Mouse (Mus musculus) heart, postnatal 0 days (tissue): Measurements from ENCODE around the gene Mgrn1. TPM values are rescaled to one million over a fixed set of nuclear protein-coding genes. Genes with fewer than 3 reads are reported as not detected.

Experiments
- ATAC-seq: fragments of 200-750 bp; cut with Nextera tagmentation; 2 replicates; pipeline ENCODE4 v1.8.0; 2017; ENCODE audit warnings: low read depth, moderate number of reproducible peaks, moderate library complexity; ENCODE audit not compliant: insufficient read depth
- DNase-seq: peaks from one replicate; pipeline ENCODE4 v3.0.0-alpha.2; 2016; ENCODE audit warnings: low spot score
- H3K27ac ChIP-seq: fragments of 300-500 bp; sonication (generic); 2 replicates; pipeline ENCODE4 v1.5.1; 2014; ENCODE audit warnings: low read depth, mild to moderate bottlenecking
- H3K27me3 ChIP-seq: fragments of 300-500 bp; sonication (generic); 2 replicates; pipeline ENCODE4 v1.6.1; 2014; ENCODE audit warnings: low read length, mixed read lengths; ENCODE audit not compliant: control insufficient read depth, insufficient read depth
- H3K36me3 ChIP-seq: fragments of 300-500 bp; sonication (generic); replicated peaks from 2 replicates; pipeline ENCODE4 v1.6.1; 2014; ENCODE audit warnings: low read length, mixed read lengths; ENCODE audit not compliant: control insufficient read depth, insufficient read depth
- H3K4me1 ChIP-seq: fragments of 300-500 bp; sonication (generic); 2 replicates; pipeline ENCODE4 v1.6.1; 2014; ENCODE audit warnings: antibody characterized with exemption; ENCODE audit not compliant: control insufficient read depth, insufficient read depth
- H3K4me2 ChIP-seq: fragments of 300-500 bp; sonication (generic); 2 replicates; pipeline ENCODE4 v1.6.1; 2014; ENCODE audit warnings: low read depth, mild to moderate bottlenecking, low read length, moderate library complexity
- H3K4me3 ChIP-seq: fragments of 300-500 bp; sonication (generic); 2 replicates; pipeline ENCODE4 v1.5.1; 2014; ENCODE audit warnings: low read depth, low read length
- H3K9ac ChIP-seq: fragments of 300-500 bp; sonication (generic); replicated peaks from 2 replicates; pipeline ENCODE4 v1.6.1; 2014; ENCODE audit warnings: low read depth, low read length, mixed read lengths
- H3K9me3 ChIP-seq: fragments of 300-500 bp; sonication (generic); replicated peaks from 2 replicates; pipeline ENCODE4 v1.6.1; 2016; ENCODE audit warnings: low read length; ENCODE audit not compliant: control insufficient read depth
- CTCF ChIP-seq: IDR thresholded peaks from 2 replicates; pipeline ENCODE4 v1.5.1; 2016; ENCODE audit warnings: antibody characterized with exemption, control low read depth, low read depth
- EP300 ChIP-seq: IDR thresholded peaks from 2 replicates; pipeline ENCODE4 v1.6.1; 2016; ENCODE audit warnings: antibody characterized with exemption, low read depth
- WGBS: fragments of 180-500 bp; shearing (Covaris S2); extraction: QIAGEN DNeasy Blood & Tissue Kit; methylation state at CpG from one replicate; pipeline ENCODE4 v1.1.7; 2014; 5-methylcytosine and 5-hydroxymethylcytosine counted together
- polyA plus RNA-seq: library from polyadenylated mRNA; unstranded; fragments of >200 nt; fragmentation: Nextera tagmentation; extraction: Ambion mirVana; gene quantifications from 2 replicates; pipeline ENCODE4 v1.2.1, GENCODE M21; 2015
- total RNA-seq: library from RNA; depleted of rRNA; stranded (reverse); fragments of >200 nt; gene quantifications from 2 replicates; pipeline ENCODE4 v1.2.3, GENCODE M21; 2014; ENCODE audit warnings: low replicate concordance

Gene Mgrn1
- total and polyA plus RNA-seq, 2 experiments from 2014 or later, result 159 to 223 TPM

DNA sequence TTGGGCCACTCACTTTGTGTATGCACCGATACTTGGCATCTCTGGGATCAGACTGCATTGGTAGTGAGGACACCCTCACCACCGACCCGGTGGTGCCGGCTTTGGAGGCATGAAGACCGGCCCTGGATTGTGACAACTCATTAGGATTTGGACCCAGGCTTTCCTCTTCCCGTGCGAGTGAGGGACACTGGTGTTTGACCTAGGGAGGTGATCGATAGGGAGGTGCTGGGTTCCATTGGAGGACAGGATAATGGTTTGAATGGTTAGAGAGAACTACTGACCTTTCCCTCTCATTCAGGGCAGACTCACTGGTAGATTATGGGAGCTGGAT, 606 bp downstream of the Mgrn1 start:
- Histone ChIP-seq H3K27me3 (no peaks in the 10 kb centered on the region), H3K9me3 (no peaks in the 10 kb centered on the region)
- 3% methylated on average over 8 of the region's 8 CpGs for WGBS

DNA sequence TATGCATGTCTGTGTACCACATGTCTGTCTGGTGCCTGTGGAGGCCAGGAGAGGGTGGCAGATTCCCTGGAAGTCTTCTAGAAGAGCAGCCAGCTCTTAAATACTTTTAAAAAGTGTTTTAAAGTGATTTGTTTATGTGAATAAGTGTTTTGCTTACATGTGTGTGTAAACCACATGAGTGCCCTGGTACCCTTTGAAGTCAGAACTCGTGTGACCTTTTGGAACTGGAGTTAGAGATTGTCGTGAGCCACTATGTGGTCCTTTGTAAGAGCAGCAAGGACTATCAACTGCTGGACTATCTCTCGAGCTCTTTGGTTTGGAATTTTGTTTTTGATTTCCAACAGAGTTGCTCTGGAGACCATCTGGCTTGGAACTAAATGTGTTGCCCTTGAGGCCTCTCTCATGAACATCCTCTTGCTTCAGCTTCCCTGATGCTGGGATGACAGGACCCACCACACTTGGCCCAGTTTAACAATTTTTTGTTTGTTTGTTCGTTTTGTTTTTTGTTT, 4.2 kb downstream of the Mgrn1 start:
- no peak overlapping the region for H3K4me3 ChIP-seq
- no peaks in the 10 kb centered on the region for H3K36me3 ChIP-seq
- no peaks in the 10 kb centered on the region for H3K9me3 ChIP-seq
- H3K9ac ChIP-seq, result no peak overlapping the region
- 29% methylated on average over 4 of the region's 4 CpGs for WGBS
- peak overlapping the region; percentile 90 for H3K27ac ChIP-seq
- H3K4me1 ChIP-seq, result peaks cover 52% of the 10 kb centered on the region
- H3K27me3 ChIP-seq, result no peaks in the 10 kb centered on the region
- DNase-seq (peak; percentile 78), ATAC-seq (peak; percentile 52)
- peak overlapping the region; percentile 10; the same call in 1 of the 2 replicates for H3K4me2 ChIP-seq
- TF ChIP-seq EP300 (0 out of 2 replicates have a peak, but pooled peaks have one; percentile 44), CTCF (no peak)

More for the DNA sequence above, 606 bp downstream of the Mgrn1 start:
- TF ChIP-seq EP300 (no peak), CTCF (no peak)
- H3K4me1 ChIP-seq, result peaks cover 40% of the 10 kb centered on the region
- H3K4me2 ChIP-seq, result peak overlapping the region; percentile 66
- no peaks in the 10 kb centered on the region for H3K36me3 ChIP-seq
- no peak for DNase-seq
- peak overlapping the region; percentile 96 for H3K27ac ChIP-seq
- peak overlapping the region; percentile 80 for H3K4me3 ChIP-seq
- ATAC-seq, result no peak
- peak overlapping the region; percentile 93 for H3K9ac ChIP-seq

DNA sequence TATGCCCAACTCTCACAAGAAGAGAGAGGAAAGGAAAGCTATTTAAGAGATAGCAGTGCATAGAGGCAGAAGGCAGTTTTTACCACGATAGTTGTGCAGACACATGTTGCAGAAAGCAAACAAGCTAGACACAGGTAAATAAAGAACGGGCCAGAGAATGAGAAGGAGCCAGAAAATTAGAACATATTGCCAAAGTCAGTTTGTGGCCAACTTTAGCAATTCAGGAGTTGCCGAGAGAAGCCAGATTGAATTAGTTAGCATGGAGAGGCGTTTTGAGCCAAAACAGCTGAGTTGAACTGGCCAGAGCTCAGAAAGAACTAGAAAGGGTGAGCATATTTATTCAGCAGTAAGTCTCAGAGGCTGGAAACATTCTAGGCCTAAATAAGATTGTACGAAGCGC, 6.1 kb downstream of the Mgrn1 start:
- Histone ChIP-seq H3K36me3 (no peaks in the 10 kb centered on the region), H3K9ac (no peak overlapping the region), H3K27me3 (no peaks in the 10 kb centered on the region), H3K9me3 (no peaks in the 10 kb centered on the region), H3K4me2 (no peak overlapping the region), H3K4me3 (no peak overlapping the region), H3K4me1 (peaks cover 63% of the 10 kb centered on the region), H3K27ac (peak overlapping the region; percentile 30)
- 77% methylated on average over 6 of the region's 6 CpGs for WGBS
- ATAC-seq, result no peak
- DNase-seq, result no peak
- TF ChIP-seq CTCF, result no peak
- no peak for TF ChIP-seq EP300

DNA sequence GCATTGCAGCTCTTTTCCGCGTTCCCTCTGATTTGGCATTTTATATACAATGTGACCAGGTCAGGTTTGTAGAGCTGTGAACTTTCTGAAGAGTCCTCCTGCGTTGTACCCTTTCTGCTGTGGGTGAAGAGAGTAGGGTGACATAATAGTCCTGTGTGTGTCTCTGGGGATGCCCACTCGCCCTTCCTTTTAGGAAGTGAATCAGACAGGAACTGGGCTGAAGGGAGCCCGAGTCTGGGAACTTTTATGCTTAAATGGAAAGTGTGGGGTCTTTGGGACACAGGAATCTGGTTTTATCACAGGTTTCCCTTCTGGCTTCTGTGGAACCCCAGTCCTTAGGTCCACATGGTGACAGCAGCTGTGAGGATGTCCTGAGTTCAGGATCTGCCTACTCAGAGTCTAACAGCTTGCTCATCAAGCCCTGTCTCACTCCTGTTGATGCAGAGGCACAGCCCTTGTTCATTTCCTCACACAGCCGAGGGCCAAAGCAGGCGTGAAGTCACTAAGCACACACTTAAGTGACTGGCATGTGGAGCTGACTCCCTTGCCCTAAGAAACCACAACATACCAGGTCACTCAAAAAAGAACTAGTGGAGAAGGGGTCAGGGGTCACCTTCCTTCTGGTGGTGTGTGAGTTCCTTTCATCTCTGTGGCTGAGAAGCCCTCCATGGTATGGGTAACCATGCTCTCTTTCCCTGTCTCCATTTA, 8.3 kb downstream of the Mgrn1 start:
- 57% methylated on average over 7 of the region's 7 CpGs for whole genome bisulfite sequencing
- H3K27ac ChIP-seq, result peak overlapping the region; percentile 54
- ATAC-seq, result no peak
- H3K36me3 ChIP-seq, result no peaks in the 10 kb centered on the region
- no peak for DNase-seq
- peaks cover 55% of the 10 kb centered on the region for H3K4me1 ChIP-seq
- no peak overlapping the region for H3K9ac ChIP-seq
- H3K4me2 ChIP-seq, result no peak overlapping the region
- no peaks in the 10 kb centered on the region for H3K27me3 ChIP-seq
- H3K9me3 ChIP-seq, result no peaks in the 10 kb centered on the region
- no peak for TF ChIP-seq CTCF
- no peak for TF ChIP-seq EP300
- H3K4me3 ChIP-seq, result no peak overlapping the region

DNA sequence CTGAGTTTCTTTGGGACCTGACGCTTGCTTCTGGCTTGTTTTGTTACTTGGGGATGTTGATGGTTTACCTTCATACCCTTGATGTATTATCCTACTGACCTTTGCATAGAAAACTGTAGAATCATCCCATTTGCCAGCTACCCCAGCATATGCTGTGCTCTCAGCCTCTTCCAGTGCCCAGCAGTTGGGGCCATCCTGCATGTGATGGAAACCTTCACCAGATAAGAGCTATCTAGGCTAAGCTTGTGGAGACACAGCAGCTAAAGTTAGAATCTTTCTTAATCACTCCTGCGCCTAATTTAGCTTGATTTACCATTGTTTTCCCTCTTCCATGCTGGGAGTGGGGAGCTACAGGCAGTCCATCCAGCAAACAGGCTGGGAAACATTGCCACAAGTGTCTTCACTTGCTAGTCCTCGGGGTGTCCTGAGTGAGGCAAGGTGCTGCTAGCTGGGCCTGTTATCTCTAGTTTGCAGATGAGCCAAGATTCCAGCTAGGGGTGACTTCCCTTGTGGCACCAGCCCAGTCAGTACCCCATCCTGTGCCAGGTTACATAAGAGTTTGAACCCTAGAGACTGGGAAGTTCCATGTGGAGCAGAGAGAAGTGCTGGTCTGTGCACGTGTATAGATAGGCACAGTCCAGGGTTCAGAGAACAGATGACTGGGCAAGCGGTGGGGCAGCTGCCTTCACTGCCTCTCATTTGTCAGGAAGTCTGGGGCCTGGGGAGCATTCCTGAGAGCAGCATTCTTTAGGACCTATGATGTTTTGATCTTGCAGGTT, 10.4 kb downstream of the Mgrn1 start:
- Histone ChIP-seq H3K27ac (peak overlapping the region; percentile 61), H3K4me3 (no peak overlapping the region), H3K9me3 (no peaks in the 10 kb centered on the region), H3K4me2 (peak overlapping the region; percentile 23; the same call in 1 of the 2 replicates), H3K9ac (0 out of 2 replicates have a peak overlapping the region, but pooled peaks have one; percentile 1), H3K36me3 (no peaks in the 10 kb centered on the region), H3K27me3 (no peaks in the 10 kb centered on the region), H3K4me1 (peaks cover 38% of the 10 kb centered on the region)
- ATAC-seq, result peak; percentile 79
- no peak for DNase-seq
- TF ChIP-seq EP300 (peak; percentile 49; the same call in 1 of the 2 replicates), CTCF (no peak)
- WGBS, result 12% methylated on average over 5 of the region's 5 CpGs
